Mouse (Mus musculus) right cerebral cortex, postnatal 10 days (tissue): ENCODE measurements at regions not wholly inside any gene's neighbourhood (a gene's known extent, or its start where the extent isn't known, plus 50 kb on each side); places are given as distances from the start of the nearest gene placed in this dataset.

Experiments used
- DNase-seq, 2 experiments: peaks; one replicate each; pipeline ENCODE4 v3.0.0; 2021; ENCODE audit warnings: low spot score in 2 of 2

GRCm38 (mm10) chr17:81185685-81186084, 120.8 kb upstream of the Thumpd2 start:
- DNase-seq = no peak

GRCm38 (mm10) chr17:81180813-81181424, 116.0 kb upstream of the Thumpd2 start:
- DNase-seq = no peak

- DNase-seq = no peak
These were observed 111.4 kb upstream of the Thumpd2 start for GRCm38 (mm10) chr17:81176306-81176705.

- no peak for DNase-seq
These were observed 111.0 kb upstream of the Thumpd2 start for GRCm38 (mm10) chr17:81175877-81176276.

GRCm38 (mm10) chr17:81172943-81173342, 108.1 kb upstream of the Thumpd2 start:
- no peak for DNase-seq

GRCm38 (mm10) chr17:81169118-81169517, 104.2 kb upstream of the Thumpd2 start:
- no peak for DNase-seq

- peak; percentile 66 to 69 for DNase-seq
These were observed 85.8 kb upstream of the Thumpd2 start for GRCm38 (mm10) chr17:81150730-81151129.

GRCm38 (mm10) chr17:81134702-81135101, 69.8 kb upstream of the Thumpd2 start:
- DNase-seq = no peak

GRCm38 (mm10) chr17:81133227-81133626, 68.3 kb upstream of the Thumpd2 start:
- DNase-seq = peak; percentile 61 to 68
